Mouse (Mus musculus) kidney, adult 2 months (tissue): Measurements from ENCODE around the gene Fh1. TPM values are rescaled to one million over a fixed set of nuclear protein-coding genes. Genes with fewer than 3 reads are reported as not detected.

Experiments
- DNase-seq: peaks from one replicate; pipeline ENCODE4 v3.0.0; 2021
- H3K27ac ChIP-seq: fragments of 200-500 bp; 2 replicates; pipeline ENCODE4 v1.5.1; 2012; ENCODE audit warnings: low read depth, low read length, control low read depth, inconsistent platforms; ENCODE audit not compliant: insufficient read depth
- H3K27me3 ChIP-seq: fragments of 200-500 bp; replicated peaks from 2 replicates; pipeline ENCODE4 v1.6.1; 2012; ENCODE audit warnings: mild to moderate bottlenecking, moderate library complexity, low read length, inconsistent platforms; ENCODE audit not compliant: control insufficient read depth, insufficient read depth
- H3K36me3 ChIP-seq: fragments of 200-500 bp; 2 replicates; pipeline ENCODE4 v1.6.1; 2012; ENCODE audit warnings: mild to moderate bottlenecking, moderate library complexity, low read length, inconsistent platforms; ENCODE audit not compliant: control insufficient read depth, insufficient read depth
- H3K4me1 ChIP-seq: fragments of 200-500 bp; 2 replicates; pipeline ENCODE4 v1.6.1; 2011; ENCODE audit warnings: low read length; ENCODE audit not compliant: control insufficient read depth, insufficient read depth
- H3K4me3 ChIP-seq: fragments of 200-500 bp; 2 replicates; pipeline ENCODE4 v1.5.1; 2011; ENCODE audit warnings: mild to moderate bottlenecking, low read depth, low read length, control low read depth; ENCODE audit not compliant: insufficient read depth
- CTCF ChIP-seq: fragments of 200-500 bp; conservative IDR thresholded peaks from 2 replicates; pipeline ENCODE4 v1.5.1; 2011; ENCODE audit warnings: low read depth, mild to moderate bottlenecking, control low read depth, low read length, moderate library complexity, mixed read lengths; ENCODE audit not compliant: insufficient read depth, insufficient read length
- POLR2A ChIP-seq: fragments of 200-500 bp; IDR thresholded peaks from one replicate; pipeline ENCODE4 v1.6.1; 2011; ENCODE audit warnings: low read depth, low read length, control low read depth
- WGBS: fragments of 180-500 bp; shearing (Covaris S2); methylation state at CpG from one replicate; pipeline ENCODE4 v1.1.7; 2018; 5-methylcytosine and 5-hydroxymethylcytosine counted together
- polyA plus RNA-seq: library from polyadenylated mRNA; depleted of rRNA; stranded (reverse); fragments of >200 nt; gene quantifications from 2 replicates; pipeline ENCODE4 v1.2.3, GENCODE M21; 2012

Gene Fh1
- polyA plus RNA-seq, 1 experiment = 181 TPM

DNA sequence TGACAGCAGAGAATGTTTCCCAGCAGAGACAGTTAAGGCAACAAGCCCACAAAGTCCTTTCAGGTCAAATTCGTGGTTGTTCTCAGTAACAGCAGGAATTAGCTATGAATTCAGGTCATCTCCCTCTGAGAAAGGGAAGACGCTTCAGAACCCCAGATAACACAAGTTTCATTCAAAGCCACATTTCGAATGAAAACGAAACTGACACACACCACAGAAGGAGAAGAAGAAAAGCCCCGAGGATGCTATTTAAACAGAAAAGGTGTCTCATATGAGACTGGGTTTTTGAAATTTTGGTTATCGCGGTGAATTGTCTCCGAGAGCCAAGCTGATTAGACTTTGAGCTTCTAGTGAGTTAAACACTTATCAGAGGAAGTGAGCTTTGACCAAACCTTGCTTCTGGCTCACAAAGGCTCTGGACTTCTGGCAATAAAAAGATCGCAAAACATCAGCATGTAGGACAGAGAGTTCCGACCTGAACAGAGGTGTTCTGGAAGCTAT lies 6.3 kb upstream of the Fh1 start:
- peak; percentile 85 for DNase-seq
- Histone ChIP-seq H3K36me3 (no peaks in the 10 kb centered on the region), H3K4me1 (peaks cover 2% of the 10 kb centered on the region; the same call in 1 of the 2 replicates), H3K27ac (peak overlapping the region; percentile 87), H3K27me3 (no peaks in the 10 kb centered on the region), H3K4me3 (peak overlapping the region; percentile 34; the same call in 1 of the 2 replicates)
- 45% methylated on average over 10 of the region's 10 CpGs for WGBS
- TF ChIP-seq POLR2A (no peak), CTCF (no peak)

DNA sequence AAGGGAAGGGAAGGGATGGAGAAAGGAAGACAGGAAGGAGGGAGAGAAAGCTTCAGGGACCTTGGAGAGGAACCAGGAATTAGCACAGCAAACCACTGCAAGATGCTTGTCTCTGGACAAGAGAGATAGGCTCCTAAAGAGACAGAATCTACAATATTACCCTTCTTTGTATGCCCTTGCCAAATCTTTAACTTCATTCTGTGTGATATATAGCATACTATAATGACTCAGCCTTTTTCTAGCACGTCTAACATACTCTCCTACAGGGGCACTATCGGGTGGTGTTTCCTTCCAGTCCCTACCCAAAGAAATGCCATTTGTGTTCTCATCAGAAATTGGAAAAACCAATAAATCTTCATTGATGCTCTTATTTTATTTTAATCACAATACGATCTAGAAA lies 5.6 kb upstream of the Fh1 start:
- no peak for DNase-seq
- Histone ChIP-seq H3K36me3 (no peaks in the 10 kb centered on the region), H3K4me1 (peaks cover 2% of the 10 kb centered on the region; the same call in 1 of the 2 replicates), H3K27me3 (no peaks in the 10 kb centered on the region), H3K27ac (peak overlapping the region; percentile 87), H3K4me3 (no peak overlapping the region)
- TF ChIP-seq CTCF (no peak), POLR2A (no peak)
- WGBS = 73% methylated on average over 3 of the region's 3 CpGs

DNA sequence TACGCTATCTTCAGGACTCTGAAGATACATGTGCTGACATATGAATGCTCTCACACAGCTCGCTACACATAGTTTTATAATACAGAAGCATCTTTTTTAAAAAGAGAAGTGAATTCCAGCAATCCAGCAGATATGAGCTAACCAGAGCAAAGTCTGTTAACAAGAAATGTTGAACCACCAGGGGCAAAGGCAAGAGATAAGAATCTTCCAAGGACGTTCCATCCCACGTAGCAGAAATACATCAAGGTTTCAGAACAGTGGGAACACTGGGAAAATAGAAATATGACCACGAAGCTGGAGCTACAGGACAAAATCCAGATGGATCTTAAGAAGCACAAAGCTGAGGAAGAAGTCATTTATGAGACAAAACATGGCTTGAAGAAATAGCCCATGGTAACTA lies 4.9 kb upstream of the Fh1 start:
- peaks cover 2% of the 10 kb centered on the region; the same call in 1 of the 2 replicates for H3K4me1 ChIP-seq
- no peaks in the 10 kb centered on the region for H3K36me3 ChIP-seq
- no peak for DNase-seq
- no peak overlapping the region for H3K4me3 ChIP-seq
- H3K27me3 ChIP-seq = no peaks in the 10 kb centered on the region
- H3K27ac ChIP-seq = no peak overlapping the region
- WGBS = 80% methylated on average over 5 of the region's 5 CpGs
- no peak for TF ChIP-seq POLR2A

DNA sequence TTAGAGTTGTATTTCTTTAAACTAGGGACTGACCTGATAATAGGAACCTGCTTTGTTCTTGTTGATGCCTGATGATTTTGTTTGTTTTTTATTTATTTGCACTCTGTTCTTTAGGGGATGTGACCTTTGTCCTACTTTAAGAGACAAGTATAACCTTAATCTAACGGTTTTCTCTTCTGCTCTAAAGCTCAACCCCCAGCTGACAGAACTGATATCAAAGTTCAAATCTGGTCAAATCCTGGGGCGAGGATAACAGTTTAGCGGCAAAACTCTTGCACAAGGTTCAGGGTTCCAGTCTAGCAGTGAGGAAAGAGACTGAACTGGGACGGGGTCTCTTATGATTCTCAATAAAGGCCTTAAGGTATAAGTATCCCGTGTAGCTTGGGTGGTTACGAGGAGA lies 3.8 kb upstream of the Fh1 start:
- TF ChIP-seq CTCF (no peak), POLR2A (no peak)
- Histone ChIP-seq H3K27ac (no peak overlapping the region), H3K27me3 (no peaks in the 10 kb centered on the region), H3K4me3 (no peak overlapping the region), H3K36me3 (no peaks in the 10 kb centered on the region), H3K4me1 (peaks cover 8% of the 10 kb centered on the region)
- DNase-seq = no peak
- 70% methylated on average over 6 of the region's 6 CpGs for WGBS

DNA sequence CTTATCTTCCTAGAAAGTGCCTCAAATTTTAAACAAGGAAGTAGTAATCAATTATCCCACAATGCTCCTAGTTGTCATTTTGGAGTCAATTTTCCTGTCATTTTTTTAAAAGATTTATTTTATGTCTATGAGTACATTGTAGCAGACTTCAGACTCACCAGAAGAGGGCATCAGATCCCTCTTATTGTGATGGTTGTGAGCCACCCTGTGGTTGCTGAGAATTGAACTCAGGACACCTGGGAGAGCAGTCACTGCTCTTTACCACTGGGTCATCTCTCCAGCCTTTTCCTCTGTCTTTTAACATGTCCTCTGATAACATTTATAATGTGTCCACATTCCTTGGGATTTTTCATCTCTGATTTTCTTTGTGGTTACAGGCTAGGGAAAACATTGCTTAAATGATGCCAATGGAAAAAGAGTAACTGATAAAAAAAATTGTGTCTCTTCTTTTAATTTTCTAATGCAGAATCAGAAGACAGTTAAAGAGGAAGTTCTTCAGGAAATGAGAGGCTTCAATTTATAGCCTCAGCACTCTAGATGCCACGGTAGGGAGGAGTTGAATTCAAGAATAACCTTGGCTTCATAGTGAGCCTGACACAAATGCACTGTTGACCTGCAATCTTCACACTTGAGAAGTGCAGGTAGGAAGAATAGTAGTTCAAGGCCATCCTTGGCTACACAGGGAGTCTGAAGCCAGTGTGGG lies 706 bp upstream of the Fh1 start:
- TF ChIP-seq CTCF = peak; percentile 68
- TF ChIP-seq POLR2A = no peak
- DNase-seq = peak; percentile 57
- WGBS = 57% methylated on average over 1 of the region's 1 CpGs
- H3K36me3 ChIP-seq = no peaks in the 10 kb centered on the region
- peak overlapping the region; percentile 62 for H3K27ac ChIP-seq
- no peaks in the 10 kb centered on the region for H3K27me3 ChIP-seq
- H3K4me1 ChIP-seq = peaks cover 18% of the 10 kb centered on the region
- no peak overlapping the region for H3K4me3 ChIP-seq

DNA sequence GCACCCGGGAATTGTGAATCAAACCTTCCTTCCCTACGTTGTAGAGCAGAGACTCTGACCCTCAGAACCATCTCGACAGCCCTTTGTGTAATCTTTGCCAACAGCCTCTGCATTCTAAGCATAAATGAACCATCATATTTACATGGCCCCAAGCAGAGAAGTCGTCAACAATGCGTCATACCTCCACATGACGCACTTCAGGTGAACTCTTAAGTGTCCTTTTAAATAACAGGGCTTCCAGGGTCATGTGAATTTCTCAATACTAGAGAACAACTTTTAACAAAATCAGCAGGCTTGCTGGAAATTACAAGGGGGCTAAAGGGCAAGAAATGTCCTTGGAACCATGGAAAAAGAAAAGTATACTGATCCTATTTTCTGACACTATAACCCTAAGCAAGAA lies 1.8 kb downstream of the Fh1 start:
- peaks cover 16% of the 10 kb centered on the region for H3K4me1 ChIP-seq
- DNase-seq = no peak
- H3K36me3 ChIP-seq = no peaks in the 10 kb centered on the region; the same call in 1 of the 2 replicates
- WGBS = 43% methylated on average over 6 of the region's 6 CpGs
- no peak overlapping the region for H3K27ac ChIP-seq
- no peaks in the 10 kb centered on the region for H3K27me3 ChIP-seq
- TF ChIP-seq POLR2A = no peak
- TF ChIP-seq CTCF = no peak
- H3K4me3 ChIP-seq = no peak overlapping the region

DNA sequence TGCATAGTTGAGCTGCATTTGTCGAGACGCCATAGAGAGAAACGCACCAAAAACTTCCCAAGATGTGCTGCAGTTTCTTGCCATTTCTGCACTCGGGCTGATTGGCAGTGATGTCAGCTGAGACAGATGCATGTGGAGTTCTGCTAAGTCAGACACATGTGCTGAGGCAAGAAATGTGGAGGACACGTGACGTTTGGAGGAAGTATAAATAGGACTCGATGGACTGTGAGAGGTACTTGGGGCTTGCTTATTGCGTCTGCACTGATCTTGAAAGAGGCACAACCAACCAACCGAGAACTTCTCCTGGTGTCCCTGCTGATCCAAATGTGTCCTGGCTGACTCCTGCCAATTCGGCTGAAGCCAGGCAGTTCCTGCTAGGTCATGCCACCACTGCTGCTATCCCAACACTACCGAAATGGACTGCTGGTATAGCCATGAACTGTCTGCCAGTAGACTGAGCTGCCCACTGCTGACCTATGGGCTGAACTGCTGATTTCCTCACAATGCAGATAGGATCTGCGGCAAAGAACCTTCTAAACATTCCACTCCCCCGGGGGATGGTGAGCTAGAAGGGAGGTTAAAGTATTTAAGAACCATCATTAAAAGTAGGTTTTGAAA lies 5.5 kb downstream of the Fh1 start, which contains the start of gene Kmo:
Gene Kmo, plus strand, starts transcription at position 568 of the 618 bp plus-strand sequence.
- 78% methylated on average over 13 of the region's 13 CpGs for WGBS
- H3K4me1 ChIP-seq = peaks cover 16% of the 10 kb centered on the region

More for the DNA sequence above, 5.5 kb downstream of the Fh1 start, which contains the start of gene Kmo:
- Histone ChIP-seq H3K27me3 (no peaks in the 10 kb centered on the region), H3K36me3 (peaks cover 2% of the 10 kb centered on the region), H3K27ac (no peak within 1 kb of the TSS), H3K4me3 (no peak within 1 kb of the TSS)
- DNase-seq = no peak
- TF ChIP-seq CTCF (no peak), POLR2A (no peak)
